Mouse (Mus musculus): ENCODE results near the gene Gm11937. TPM values are rescaled to one million over a fixed set of nuclear protein-coding genes. Genes with fewer than 3 reads are reported as not detected.

Gm11937 gene
- polyA plus RNA-seq, 1 experiment from 2014 or later: not detected

DNA sequence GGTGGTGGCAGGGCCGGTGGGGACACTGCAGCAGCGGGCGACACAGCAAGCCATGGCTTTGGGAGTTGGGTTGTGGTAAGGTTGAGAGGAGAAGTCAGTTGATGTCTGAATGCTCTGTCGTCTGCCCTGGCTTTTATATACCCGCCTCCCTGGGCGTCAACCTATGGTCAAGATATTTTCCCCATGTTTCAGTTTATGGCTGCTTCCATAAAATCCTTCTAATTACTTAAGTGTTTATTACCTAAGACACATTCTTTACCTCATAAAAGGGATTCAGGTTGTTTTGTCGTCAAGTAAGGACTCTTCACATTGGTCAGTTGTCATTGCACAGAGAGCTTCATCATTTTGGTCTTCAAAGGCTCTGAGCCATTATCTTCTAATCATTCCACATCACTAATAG, 43.5 kb downstream of the Gm11937 start, which contains the start of gene Krtap3-1:
Gene Krtap3-1, minus strand, starts transcription at position 101 of the 400 bp plus-strand sequence.
- Histone ChIP-seq H3K4me3 (ENCODE audit: low read length) (no peak within 1 kb of the TSS), H3K27ac (ENCODE audit: low read depth, low read length) (no peak within 1 kb of the TSS), H3K4me2 (replicated peaks; ENCODE audit: low read depth, low read length) (no peak within 1 kb of the TSS), H3K36me3 (ENCODE audit: control insufficient read depth, insufficient read depth, low read length) (no peaks in the 10 kb centered on the region), H3K9me3 (ENCODE audit: control insufficient read depth, low read length) (no peaks in the 10 kb centered on the region), H3K4me1 (ENCODE audit: control insufficient read depth, insufficient read depth, low read length) (no peaks in the 10 kb centered on the region), H3K27me3 (ENCODE audit: control insufficient read depth, insufficient read depth, low read length) (no peaks in the 10 kb centered on the region), H3K9ac (ENCODE audit: low read depth, low read length) (no peak within 1 kb of the TSS)
- WGBS: 79% methylated on average over 7 of the region's 7 CpGs
- no peak for ATAC-seq (ENCODE audit: low FRiP score, low TSS enrichment)

DNA sequence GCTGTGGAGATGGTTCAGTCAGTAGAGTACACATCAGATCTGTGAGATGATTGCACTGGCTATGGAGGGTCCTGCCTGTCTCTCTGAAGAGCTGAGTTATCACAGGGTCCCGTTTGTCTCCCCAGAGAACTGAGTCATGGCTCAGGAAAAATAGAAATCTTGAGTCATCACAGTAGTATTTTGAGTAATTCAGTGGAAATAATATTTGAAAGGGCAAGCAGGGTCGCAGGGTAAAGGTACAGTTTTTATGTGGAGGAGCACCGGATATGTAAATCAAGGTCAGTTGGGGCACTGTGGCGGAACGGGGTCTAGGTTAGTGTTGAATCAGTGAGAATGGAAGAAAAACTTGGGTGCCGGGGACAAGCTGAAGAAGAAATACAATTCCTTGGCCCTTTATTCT, 47.4 kb downstream of the Gm11937 start:
- WGBS: 69% methylated on average over 6 of the region's 6 CpGs
- Histone ChIP-seq H3K27me3 (ENCODE audit: control insufficient read depth, insufficient read depth, low read length) (no peaks in the 10 kb centered on the region), H3K36me3 (ENCODE audit: control insufficient read depth, insufficient read depth, low read length) (no peaks in the 10 kb centered on the region), H3K9me3 (ENCODE audit: control insufficient read depth, low read length) (no peaks in the 10 kb centered on the region), H3K4me3 (ENCODE audit: low read length) (no peak overlapping the region), H3K9ac (ENCODE audit: low read depth, low read length) (no peak overlapping the region), H3K4me2 (replicated peaks; ENCODE audit: low read depth, low read length) (no peak overlapping the region), H3K27ac (ENCODE audit: low read depth, low read length) (no peak overlapping the region), H3K4me1 (ENCODE audit: control insufficient read depth, insufficient read depth, low read length) (no peaks in the 10 kb centered on the region)
- no peak for ATAC-seq (ENCODE audit: low FRiP score, low TSS enrichment)

Other genes starting within 250 kb of the Gm11937 start
- gene Krt28, start 235.3 kb downstream of the Gm11937 start, polyA plus RNA-seq (2014; fragmentation: Nextera tagmentation; extraction: Ambion mirVana): 0.18 TPM in 1 of 2 replicates, not detected in the other
- 31.3 and 37.5 TPM in 2 replicates for gene Krt10, start 220.8 kb downstream of the Gm11937 start, polyA plus RNA-seq (2014; fragmentation: Nextera tagmentation; extraction: Ambion mirVana)
- not detected in 2 replicates for gene Krt12, start 187.9 kb downstream of the Gm11937 start, polyA plus RNA-seq (2014; fragmentation: Nextera tagmentation; extraction: Ambion mirVana)
- gene Krt20, start 172.0 kb downstream of the Gm11937 start, polyA plus RNA-seq (2014; fragmentation: Nextera tagmentation; extraction: Ambion mirVana): 0.22 and 0.36 TPM in 2 replicates
- gene Krt23, start 117.1 kb downstream of the Gm11937 start, polyA plus RNA-seq (2014; fragmentation: Nextera tagmentation; extraction: Ambion mirVana): 24.7 and 33.3 TPM in 2 replicates
- 0.43 and 0.69 TPM in 2 replicates for gene Krt39, start 88.9 kb downstream of the Gm11937 start, polyA plus RNA-seq (2014; fragmentation: Nextera tagmentation; extraction: Ambion mirVana)
- gene Krt40, start 67.0 kb downstream of the Gm11937 start, polyA plus RNA-seq (2014; fragmentation: Nextera tagmentation; extraction: Ambion mirVana): not detected in 2 replicates
- not detected in 2 replicates for gene Krtap3-3, start 59.3 kb downstream of the Gm11937 start, polyA plus RNA-seq (2014; fragmentation: Nextera tagmentation; extraction: Ambion mirVana)
- not detected in 2 replicates for gene Krtap3-2, start 53.3 kb downstream of the Gm11937 start, polyA plus RNA-seq (2014; fragmentation: Nextera tagmentation; extraction: Ambion mirVana)
- not detected in 2 replicates for gene Gm11939, start 50.7 kb downstream of the Gm11937 start, polyA plus RNA-seq (2014; fragmentation: Nextera tagmentation; extraction: Ambion mirVana)
- gene Krtap3-1, start 43.6 kb downstream of the Gm11937 start, polyA plus RNA-seq (2014; fragmentation: Nextera tagmentation; extraction: Ambion mirVana): not detected in 2 replicates
- gene Krtap1-5, start 29.2 kb downstream of the Gm11937 start, polyA plus RNA-seq (2014; fragmentation: Nextera tagmentation; extraction: Ambion mirVana): not detected in 2 replicates
- not detected in 2 replicates for gene Krtap1-4, start 26.5 kb downstream of the Gm11937 start, polyA plus RNA-seq (2014; fragmentation: Nextera tagmentation; extraction: Ambion mirVana)
- not detected in 2 replicates for gene Krtap1-3, start 18.9 kb downstream of the Gm11937 start, polyA plus RNA-seq (2014; fragmentation: Nextera tagmentation; extraction: Ambion mirVana)
- gene Krtap9-3, start 12.1 kb downstream of the Gm11937 start, polyA plus RNA-seq (2014; fragmentation: Nextera tagmentation; extraction: Ambion mirVana): not detected in 2 replicates
- gene Gm11938, start 6.9 kb downstream of the Gm11937 start, polyA plus RNA-seq (2014; fragmentation: Nextera tagmentation; extraction: Ambion mirVana): not detected in 2 replicates
- not detected in 2 replicates for gene Krtap2-4, start 4.7 kb upstream of the Gm11937 start, polyA plus RNA-seq (2014; fragmentation: Nextera tagmentation; extraction: Ambion mirVana)
- gene Gm11562, start 10.2 kb upstream of the Gm11937 start, polyA plus RNA-seq (2014; fragmentation: Nextera tagmentation; extraction: Ambion mirVana): not detected in 2 replicates
- not detected in 2 replicates for gene Krtap4-1, start 18.0 kb upstream of the Gm11937 start, polyA plus RNA-seq (2014; fragmentation: Nextera tagmentation; extraction: Ambion mirVana)
- not detected in 2 replicates for gene Krtap4-2, start 24.9 kb upstream of the Gm11937 start, polyA plus RNA-seq (2014; fragmentation: Nextera tagmentation; extraction: Ambion mirVana)
- not detected in 2 replicates for gene Krtap4-7, start 33.9 kb upstream of the Gm11937 start, polyA plus RNA-seq (2014; fragmentation: Nextera tagmentation; extraction: Ambion mirVana)
- not detected in 2 replicates for gene Gm11555, start 40.0 kb upstream of the Gm11937 start, polyA plus RNA-seq (2014; fragmentation: Nextera tagmentation; extraction: Ambion mirVana)
- gene Gm11563, start 48.8 kb upstream of the Gm11937 start, polyA plus RNA-seq (2014; fragmentation: Nextera tagmentation; extraction: Ambion mirVana): not detected in 2 replicates
- gene Krtap4-6, start 55.8 kb upstream of the Gm11937 start, polyA plus RNA-seq (2014; fragmentation: Nextera tagmentation; extraction: Ambion mirVana): not detected in 2 replicates
- not detected in 2 replicates for gene Gm14190, start 80.6 kb upstream of the Gm11937 start, polyA plus RNA-seq (2014; fragmentation: Nextera tagmentation; extraction: Ambion mirVana)
- gene Gm14180, start 124.1 kb upstream of the Gm11937 start, polyA plus RNA-seq (2014; fragmentation: Nextera tagmentation; extraction: Ambion mirVana): not detected in 2 replicates
- not detected in 2 replicates for gene Gm11595, start 162.7 kb upstream of the Gm11937 start, polyA plus RNA-seq (2014; fragmentation: Nextera tagmentation; extraction: Ambion mirVana)
- not detected in 2 replicates for gene Krtap4-8, start 170.5 kb upstream of the Gm11937 start, polyA plus RNA-seq (2014; fragmentation: Nextera tagmentation; extraction: Ambion mirVana)
- not detected in 2 replicates for gene Krtap4-9, start 175.0 kb upstream of the Gm11937 start, polyA plus RNA-seq (2014; fragmentation: Nextera tagmentation; extraction: Ambion mirVana)
- not detected in 2 replicates for gene Gm11596, start 183.3 kb upstream of the Gm11937 start, polyA plus RNA-seq (2014; fragmentation: Nextera tagmentation; extraction: Ambion mirVana)
- gene Gm11569, start 188.7 kb upstream of the Gm11937 start, polyA plus RNA-seq (2014; fragmentation: Nextera tagmentation; extraction: Ambion mirVana): not detected in 2 replicates
- not detected in 2 replicates for gene Gm11554, start 194.3 kb upstream of the Gm11937 start, polyA plus RNA-seq (2014; fragmentation: Nextera tagmentation; extraction: Ambion mirVana)
- gene Krtap4-13, start 199.7 kb upstream of the Gm11937 start, polyA plus RNA-seq (2014; fragmentation: Nextera tagmentation; extraction: Ambion mirVana): not detected in 2 replicates
- gene Gm11564, start 205.5 kb upstream of the Gm11937 start, polyA plus RNA-seq (2014; fragmentation: Nextera tagmentation; extraction: Ambion mirVana): not detected in 2 replicates
- gene 2300003K06Rik, start 227.9 kb upstream of the Gm11937 start, polyA plus RNA-seq (2014; fragmentation: Nextera tagmentation; extraction: Ambion mirVana): not detected in 2 replicates
- gene Krtap4-16, start 241.4 kb upstream of the Gm11937 start, polyA plus RNA-seq (2014; fragmentation: Nextera tagmentation; extraction: Ambion mirVana): not detected in 2 replicates
- gene Gm11568, start 247.7 kb upstream of the Gm11937 start, polyA plus RNA-seq (2014; fragmentation: Nextera tagmentation; extraction: Ambion mirVana): not detected in 2 replicates

Measured in kidney, embryonic 14.5 days (tissue).